Mouse (Mus musculus) embryo, embryonic 9.5 days (tissue): ENCODE measurements around the gene Cfap58.

ENCODE experiments used
- DNase-seq: peaks from one replicate; pipeline ENCODE4 v3.0.0-alpha.2; 2017; ENCODE audit errors: extremely low spot score

The Cfap58 gene

GRCm38 (mm10) chr19:47917396-47917795 lies 20.1 kb upstream of the Cfap58 start:
- no peak for DNase-seq

- no peak for DNase-seq
Measured at GRCm38 (mm10) chr19:47918016-47918415, 19.5 kb upstream of the Cfap58 start.

- peak; percentile 60 for DNase-seq
Measured at GRCm38 (mm10) chr19:47918455-47919101, 18.9 kb upstream of the Cfap58 start.

- DNase-seq: peak; percentile 90
Measured at GRCm38 (mm10) chr19:47919126-47919965, 18.1 kb upstream of the Cfap58 start, which contains the start of the genes Cfap43 and Itprip. Gene Cfap43 (minus strand): TSS chr19:47919287. Gene Itprip (minus strand): TSS chr19:47919299.

- no peak for DNase-seq
Measured at GRCm38 (mm10) chr19:47919966-47920375, 17.5 kb upstream of the Cfap58 start.

GRCm38 (mm10) chr19:47925819-47926218 lies 11.7 kb upstream of the Cfap58 start:
- no peak for DNase-seq

- DNase-seq: no peak
Measured at GRCm38 (mm10) chr19:47927032-47927431, 10.4 kb upstream of the Cfap58 start.

GRCm38 (mm10) chr19:47929043-47929442 lies 8.4 kb upstream of the Cfap58 start:
- no peak for DNase-seq

GRCm38 (mm10) chr19:47931982-47932638 lies 5.4 kb upstream of the Cfap58 start:
- peak; percentile 38 for DNase-seq

- no peak for DNase-seq
Measured at GRCm38 (mm10) chr19:47934146-47934545, 3.3 kb upstream of the Cfap58 start.

GRCm38 (mm10) chr19:47934636-47935238 lies 2.7 kb upstream of the Cfap58 start:
- DNase-seq: no peak

- no peak for DNase-seq
Measured at GRCm38 (mm10) chr19:47935530-47935929, 1.9 kb upstream of the Cfap58 start.

GRCm38 (mm10) chr19:47936490-47936889 lies 985 bp upstream of the Cfap58 start:
- DNase-seq: no peak

GRCm38 (mm10) chr19:47936938-47937337 lies 537 bp upstream of the Cfap58 start:
- no peak for DNase-seq

GRCm38 (mm10) chr19:47939361-47939760 lies 1.9 kb downstream of the Cfap58 start:
- no peak for DNase-seq

GRCm38 (mm10) chr19:47946821-47947465 lies 9.5 kb downstream of the Cfap58 start:
- DNase-seq: no peak

GRCm38 (mm10) chr19:47950946-47951345 lies 13.5 kb downstream of the Cfap58 start:
- no peak for DNase-seq

- no peak for DNase-seq
Measured at GRCm38 (mm10) chr19:47953169-47953568, 15.7 kb downstream of the Cfap58 start.

- DNase-seq: no peak
Measured at GRCm38 (mm10) chr19:47958181-47958580, 20.7 kb downstream of the Cfap58 start.

- no peak for DNase-seq
Measured at GRCm38 (mm10) chr19:47968993-47969659, 31.7 kb downstream of the Cfap58 start.

GRCm38 (mm10) chr19:47971066-47971465 lies 33.6 kb downstream of the Cfap58 start:
- DNase-seq: no peak
